Mouse (Mus musculus) effector memory CD4-positive, alpha-beta T cell, adult 7 months (primary cell): ENCODE data around the gene Nme9. TPM values are rescaled to one million over a fixed set of nuclear protein-coding genes. Genes with fewer than 3 reads are reported as not detected.

Source experiments
- polyA plus RNA-seq: library from polyadenylated mRNA; unstranded; fragments of 100-300 nt; shearing (Covaris generic); gene quantifications from one replicate; pipeline ENCODE4 v1.2.1, GENCODE M21; 2017

The Nme9 gene
- not detected for polyA plus RNA-seq

GRCm38 (mm10) chr9:99451161-99451560 lies at the start of gene Nme9:
TSS of gene Nme9 (plus strand) at chr9:99451475.

GRCm38 (mm10) chr9:99437031-99437764 lies 14.1 kb upstream of the Nme9 start, which contains the start of gene Mras:
TSS of gene Mras (minus strand) at chr9:99437381.

Other genes with a start within 250 kb of the Nme9 start
- not detected for gene Faiml, start 214.2 kb upstream of the Nme9 start, polyA plus RNA-seq
- gene Cep70, start 208.1 kb upstream of the Nme9 start, polyA plus RNA-seq, result 10.3 TPM
- 0.40 TPM for gene Esyt3, start 92.9 kb upstream of the Nme9 start, polyA plus RNA-seq
- 0.11 TPM for gene Mras, start 14.1 kb upstream of the Nme9 start, polyA plus RNA-seq
- 35.0 TPM for gene Armc8, start 117.4 kb downstream of the Nme9 start, polyA plus RNA-seq
- 37.8 TPM for gene Dbr1, start 124.3 kb downstream of the Nme9 start, polyA plus RNA-seq
- gene A4gnt, start 161.0 kb downstream of the Nme9 start, polyA plus RNA-seq, result not detected
- gene Dzip1l, start 178.0 kb downstream of the Nme9 start, polyA plus RNA-seq, result not detected